Mouse (Mus musculus): ENCODE results near the gene Tmcc2.

- TF ChIP-seq CTCF (IDR thresholded peaks at IDR 0.05; ENCODE audit: low read depth) (no peak), EP300 (IDR thresholded peaks at IDR 0.05; ENCODE audit: low read depth) (no peak)
Observed at GRCm38 (mm10) chr1:132356841-132357240, 34.2 kb downstream of the Tmcc2 start.
